ENCODE assay signal across 8 mouse cellular contexts in genomic region chr3:121261939-121262520, GRCm38 (mm10). TPM values are rescaled to one million over a fixed set of nuclear protein-coding genes. Genes with fewer than 3 reads are reported as not detected.
A peak's percentile ranks its signal among the peaks of the same experiment; 100 is the strongest.
DNase-seq lines count a peak whose midpoint lies in the region; ATAC-seq and TF ChIP-seq lines count a peak whose summit lies in the region.

No protein-coding gene starts in this region.

- peak overlapping the region; percentile 100 for H3K4me2 ChIP-seq in kidney, embryonic 16.5 days (replicated peaks; ENCODE audit: low read depth, low read length)
- peak overlapping the region; percentile 74 for H3K4me2 ChIP-seq in hindbrain, embryonic 16.5 days (ENCODE audit: low read length)

- TF ChIP-seq CTCF in cortical plate, adult 2 months (IDR thresholded peaks at IDR 0.05; ENCODE audit: extremely low read depth, insufficient read depth, low read length) = no peak

- WGBS in kidney, embryonic 16.5 days = 9% methylated on average over 21 of the region's 21 CpGs
- 10% methylated on average over 21 of the region's 21 CpGs for WGBS in hindbrain, embryonic 16.5 days

- H3K9ac ChIP-seq in kidney, embryonic 16.5 days (replicated peaks; ENCODE audit: low read length) = peak overlapping the region; percentile 78
- H3K9ac ChIP-seq in hindbrain, embryonic 16.5 days (ENCODE audit: low read depth, low read length) = peak overlapping the region; percentile 87

- peak overlapping the region; percentile 69 for H3K4me3 ChIP-seq in kidney, embryonic 16.5 days (ENCODE audit: low read length)
- H3K4me3 ChIP-seq in cortical plate, adult 2 months (ENCODE audit: insufficient read depth, low read length) = peak overlapping the region; percentile 63
- H3K4me3 ChIP-seq in hindbrain, embryonic 16.5 days (ENCODE audit: low read length) = peak overlapping the region; percentile 81

- no peak; the same call in 1 of the 2 replicates for ATAC-seq in kidney, embryonic 16.5 days (ENCODE audit: low FRiP score, low TSS enrichment)
- ATAC-seq in hindbrain, embryonic 16.5 days = no peak; the same call in 1 of the 2 replicates

- no peak overlapping the region for H3K27ac ChIP-seq in kidney, embryonic 16.5 days (ENCODE audit: low read length)
- H3K27ac ChIP-seq in cortical plate, adult 2 months (ENCODE audit: insufficient read depth, low read length) = no peak overlapping the region
- peak overlapping the region; percentile 78; the same call in 1 of the 2 replicates for H3K27ac ChIP-seq in hindbrain, embryonic 16.5 days (ENCODE audit: low read depth, low read length)

- no peaks in the 10 kb centered on the region for H3K36me3 ChIP-seq in kidney, embryonic 16.5 days (ENCODE audit: insufficient read depth, low read length)
- H3K36me3 ChIP-seq in hindbrain, embryonic 16.5 days (ENCODE audit: control insufficient read depth, insufficient read depth, low read length) = no peaks in the 10 kb centered on the region

- H3K4me1 ChIP-seq in kidney, embryonic 16.5 days (ENCODE audit: insufficient read depth, low read length) = peaks cover 15% of the 10 kb centered on the region
- H3K4me1 ChIP-seq in cortical plate, adult 2 months (ENCODE audit: control insufficient read depth, insufficient read depth, low read length) = peaks cover 3% of the 10 kb centered on the region; the same call in 1 of the 2 replicates
- H3K4me1 ChIP-seq in hindbrain, embryonic 16.5 days (ENCODE audit: control insufficient read depth, insufficient read depth, low read depth, low read length) = peaks cover 7% of the 10 kb centered on the region

- peaks cover 48% of the 10 kb centered on the region for H3K27me3 ChIP-seq in kidney, embryonic 16.5 days (ENCODE audit: insufficient read depth, low read length)
- peaks cover 9% of the 10 kb centered on the region for H3K27me3 ChIP-seq in hindbrain, embryonic 16.5 days (replicated peaks; ENCODE audit: control insufficient read depth, insufficient read depth, low read length)

- TF ChIP-seq POLR2A in cortical plate, adult 2 months (IDR thresholded peaks at IDR 0.05; ENCODE audit: extremely low read depth, insufficient read depth, low read length) = no peak

- H3K9me3 ChIP-seq in kidney, embryonic 16.5 days (ENCODE audit: low read length) = no peaks in the 10 kb centered on the region
- no peaks in the 10 kb centered on the region for H3K9me3 ChIP-seq in hindbrain, embryonic 16.5 days (ENCODE audit: control insufficient read depth, low read length)

- DNase-seq in kidney, adult 11 months = no peak
- DNase-seq in naive thymus-derived CD4-positive, alpha-beta T cell, adult 2 months (ENCODE audit: low read depth) = peak; percentile 4
- DNase-seq in frontal cortex, postnatal 25 days (ENCODE audit: low spot score in 2 of 2) = no peak
- DNase-seq in urinary bladder, postnatal 10 days (ENCODE audit: low spot score) = no peak
- no peak for DNase-seq in cerebellum, postnatal 14 days

RNA-seq across cellular contexts. Expression of gene Tmem56, which starts 20.9 kb away (rescaled TPM):
- polyA plus RNA-seq in kidney, embryonic 16.5 days (2015; fragmentation: Nextera tagmentation; extraction: Ambion mirVana) = 1.5 and 1.6 TPM in 2 replicates
- polyA plus RNA-seq in cortical plate, adult 2 months (2012; rRNA removed) = 23.3 and 25.2 TPM in 2 replicates
- polyA plus RNA-seq in hindbrain, embryonic 16.5 days (2015; fragmentation: Nextera tagmentation; extraction: Ambion mirVana) = 2.9 and 3.0 TPM in 2 replicates

RNA-seq across cellular contexts. Expression of gene Alg14, which starts 29.5 kb away (rescaled TPM):
- polyA plus RNA-seq in kidney, embryonic 16.5 days (2015; fragmentation: Nextera tagmentation; extraction: Ambion mirVana) = 42.0 and 43.5 TPM in 2 replicates
- polyA plus RNA-seq in cortical plate, adult 2 months (2012; rRNA removed) = 15.2 and 20.2 TPM in 2 replicates
- polyA plus RNA-seq in hindbrain, embryonic 16.5 days (2015; fragmentation: Nextera tagmentation; extraction: Ambion mirVana) = 41.3 and 44.8 TPM in 2 replicates
